ENCODE assay signal across 18 mouse cellular contexts in the genomic region with DNA sequence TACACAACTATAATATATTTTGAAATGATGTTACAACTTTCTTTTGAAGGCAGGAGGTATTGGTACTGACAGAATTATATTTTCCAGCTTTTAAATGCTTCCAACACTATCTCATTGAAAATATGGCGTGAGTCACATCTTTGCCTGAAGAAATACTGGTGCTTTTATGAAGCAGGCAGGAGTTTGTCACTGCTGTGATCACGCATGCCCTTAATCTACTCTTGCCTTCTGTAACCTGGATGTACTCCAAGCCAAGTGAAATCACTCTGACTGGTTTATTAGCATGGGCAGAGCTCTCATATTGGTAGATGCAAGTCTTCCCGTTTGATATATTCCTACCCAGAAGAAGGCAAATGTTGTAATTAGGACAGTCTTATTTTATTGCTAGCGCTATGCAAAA.
DNase-seq lines count a peak whose midpoint lies in the region; ATAC-seq and TF ChIP-seq lines count a peak whose summit lies in the region.
"Had no signal": no experiment of that assay in that cellular context is flagged by ENCODE, and none has a peak within 500 bp of the region (broad histone marks: within the 10 kb centered on the region; RNA-seq: fewer than 3 reads in every experiment).

No protein-coding gene starts in this region.

- H3K36me3 ChIP-seq in forebrain, postnatal 0 days (ENCODE audit: insufficient read depth) = no peaks in the 10 kb centered on the region
- peaks cover 2% of the 10 kb centered on the region for H3K36me3 ChIP-seq in forebrain, embryonic 10.5 days (replicated peaks)
- H3K36me3 ChIP-seq: embryonic facial prominence, embryonic 12.5 days; hindbrain, embryonic 15.5 days had no signal

- H3K27ac ChIP-seq in forebrain, postnatal 0 days (ENCODE audit: low read depth, low read length) = no peak overlapping the region
- no peak overlapping the region for H3K27ac ChIP-seq in forebrain, embryonic 10.5 days
- H3K27ac ChIP-seq in layer of hippocampus, adult 2 months = peak overlapping the region; percentile 32
- H3K27ac ChIP-seq: embryonic facial prominence, embryonic 12.5 days; forebrain, embryonic 13.5 days; hindbrain, embryonic 15.5 days had no signal

- 69% methylated on average over 4 of the region's 4 CpGs for WGBS in forebrain, postnatal 0 days
- WGBS in forebrain, embryonic 10.5 days = 97% methylated on average over 4 of the region's 4 CpGs

- H3K4me3 ChIP-seq in forebrain, postnatal 0 days (ENCODE audit: low read depth, low read length) = no peak overlapping the region
- H3K4me3 ChIP-seq in forebrain, embryonic 10.5 days = no peak overlapping the region
- H3K4me3 ChIP-seq in layer of hippocampus, adult 2 months = no peak overlapping the region
- H3K4me3 ChIP-seq: embryonic facial prominence, embryonic 12.5 days; forebrain, embryonic 13.5 days; hindbrain, embryonic 15.5 days had no signal

- H3K9me3 ChIP-seq in forebrain, postnatal 0 days (ENCODE audit: low read length) = no peaks in the 10 kb centered on the region
- H3K9me3 ChIP-seq in forebrain, embryonic 10.5 days = no peaks in the 10 kb centered on the region
- H3K9me3 ChIP-seq: embryonic facial prominence, embryonic 12.5 days; forebrain, embryonic 13.5 days; hindbrain, embryonic 15.5 days had no signal

- no peak for DNase-seq in forebrain, postnatal 0 days
- DNase-seq in forebrain, embryonic 10.5 days (ENCODE audit: extremely low spot score, low spot score) = no peak
- peak in 1 of 2 experiments; percentile 63 for DNase-seq in layer of hippocampus, adult 2 months (ENCODE audit: low spot score in 2 of 2)
- no peak for DNase-seq in layer of hippocampus, postnatal 36 days
- DNase-seq in NIH3T3 (ENCODE audit: low read depth) (peak; percentile 17), adipocyte (ENCODE audit: low spot score) (peak; percentile 5)
- DNase-seq in neural tube, embryonic 10.5 days (ENCODE audit: extremely low spot score, low spot score) = no peak
- DNase-seq: adrenal gland, postnatal 14 days; cerebellum, adult 11 months; cerebellum, adult 8-10 months; gastrocnemius, postnatal 36 days; heart, postnatal 36 days; kidney, adult 8-10 months had no signal

- H3K9ac ChIP-seq in forebrain, postnatal 0 days = no peak overlapping the region
- H3K9ac ChIP-seq: embryonic facial prominence, embryonic 12.5 days; forebrain, embryonic 13.5 days; hindbrain, embryonic 15.5 days had no signal

- H3K27me3 ChIP-seq in forebrain, postnatal 0 days (ENCODE audit: insufficient read depth, low read length) = no peaks in the 10 kb centered on the region
- no peaks in the 10 kb centered on the region for H3K27me3 ChIP-seq in forebrain, embryonic 10.5 days (ENCODE audit: poor library complexity, severe bottlenecking)
- H3K27me3 ChIP-seq: embryonic facial prominence, embryonic 12.5 days; forebrain, embryonic 13.5 days; hindbrain, embryonic 15.5 days had no signal

- no peak for TF ChIP-seq CTCF in forebrain, postnatal 0 days (IDR thresholded peaks at IDR 0.05; ENCODE audit: low read depth)
- no peak for TF ChIP-seq CTCF in layer of hippocampus, adult 2 months (conservative IDR thresholded peaks at IDR 0.05)

- ATAC-seq in forebrain, postnatal 0 days = peak; percentile 60
- ATAC-seq: forebrain, embryonic 13.5 days; intestine, embryonic 16.5 days had no signal

- no peak overlapping the region for H3K4me2 ChIP-seq in forebrain, postnatal 0 days (ENCODE audit: low read depth)
- H3K4me2 ChIP-seq: embryonic facial prominence, embryonic 12.5 days; forebrain, embryonic 13.5 days; heart, embryonic 11.5 days; hindbrain, embryonic 15.5 days had no signal

- H3K4me1 ChIP-seq in forebrain, postnatal 0 days (ENCODE audit: insufficient read depth) = no peaks in the 10 kb centered on the region
- H3K4me1 ChIP-seq in forebrain, embryonic 10.5 days = peaks cover 12% of the 10 kb centered on the region
- H3K4me1 ChIP-seq: embryonic facial prominence, embryonic 12.5 days; hindbrain, embryonic 15.5 days had no signal

Comparison
In these comparisons a context has a peak if more than half of its experiments do, and no peak if none do; other contexts are left out.
1. DNase-seq: peak in NIH3T3 (single experiment) and adipocyte (single experiment); none in forebrain, postnatal 0 days (single experiment), forebrain, embryonic 10.5 days (single experiment), layer of hippocampus, postnatal 36 days (0 of 2) and neural tube, embryonic 10.5 days (single experiment).